Mouse (Mus musculus) lung, postnatal 4 days (tissue): ENCODE data around the gene Atf4.

Experiments
- DNase-seq, 2 experiments: peaks; one replicate each; pipeline ENCODE4 v3.0.0; 2021

The Atf4 gene

GRCm38 (mm10) chr15:80250586-80250985 lies 4.4 kb upstream of the Atf4 start:
- DNase-seq: no peak

DNA sequence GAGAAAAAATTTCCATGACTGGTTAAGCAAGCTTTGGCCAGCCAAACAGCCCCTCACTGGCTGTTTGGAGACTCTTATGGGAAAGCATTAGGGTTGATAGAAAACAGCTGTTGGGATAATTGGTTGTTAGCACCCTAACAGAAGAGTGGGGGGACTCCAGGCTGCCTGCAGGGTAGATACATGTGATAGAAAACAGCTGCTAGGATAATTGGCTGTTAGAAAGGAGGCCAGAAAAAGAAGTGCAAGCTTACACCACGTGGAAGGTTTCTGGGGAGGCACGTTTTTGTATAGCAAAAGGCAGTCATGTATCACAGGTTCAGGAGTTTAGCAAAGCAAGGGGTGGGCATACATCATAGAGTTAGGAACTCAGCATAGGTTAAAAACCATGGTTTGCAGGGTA lies 1.5 kb upstream of the Atf4 start:
- DNase-seq: no peak

DNA sequence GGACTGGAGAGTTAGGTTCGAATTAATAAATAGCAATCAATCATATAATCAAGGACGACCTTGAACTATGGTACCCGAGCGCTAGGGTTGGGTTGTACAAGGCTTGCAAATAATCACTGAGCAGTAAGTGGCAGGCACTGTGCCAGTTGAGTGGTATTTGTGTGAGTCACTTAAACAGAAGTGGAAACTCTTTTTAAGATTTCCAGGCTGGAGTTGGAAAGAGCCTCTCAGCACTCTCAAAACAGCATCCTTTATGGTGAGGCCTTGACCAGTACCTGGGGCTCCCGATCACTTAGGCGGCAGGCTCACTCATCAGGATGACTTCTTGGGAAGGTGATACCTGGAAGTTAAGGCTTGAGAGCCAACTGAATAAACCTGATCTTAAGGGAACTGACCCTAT lies 777 bp upstream of the Atf4 start:
- DNase-seq: peak; percentile 49 to 52

GRCm38 (mm10) chr15:80255646-80256121 lies 700 bp downstream of the Atf4 start:
- DNase-seq: peak; percentile 90 to 93

DNA sequence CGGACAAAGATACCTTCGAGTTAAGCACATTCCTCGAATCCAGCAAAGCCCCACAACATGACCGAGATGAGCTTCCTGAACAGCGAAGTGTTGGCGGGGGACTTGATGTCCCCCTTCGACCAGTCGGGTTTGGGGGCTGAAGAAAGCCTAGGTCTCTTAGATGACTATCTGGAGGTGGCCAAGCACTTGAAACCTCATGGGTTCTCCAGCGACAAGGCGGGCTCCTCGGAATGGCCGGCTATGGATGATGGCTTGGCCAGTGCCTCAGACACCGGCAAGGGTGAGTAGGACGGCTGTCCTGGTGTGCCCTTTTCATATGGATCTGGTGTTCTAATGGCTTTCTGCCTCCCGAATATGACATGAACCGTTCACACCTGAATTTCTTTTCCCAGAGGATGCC lies 1.3 kb downstream of the Atf4 start:
- no peak for DNase-seq

- DNase-seq: no peak
These were observed 1.9 kb downstream of the Atf4 start for GRCm38 (mm10) chr15:80256656-80257601.

GRCm38 (mm10) chr15:80257602-80258239 lies 2.7 kb downstream of the Atf4 start:
- no peak for DNase-seq

- no peak for DNase-seq
These were observed 3.5 kb downstream of the Atf4 start for GRCm38 (mm10) chr15:80258240-80259170.

DNA sequence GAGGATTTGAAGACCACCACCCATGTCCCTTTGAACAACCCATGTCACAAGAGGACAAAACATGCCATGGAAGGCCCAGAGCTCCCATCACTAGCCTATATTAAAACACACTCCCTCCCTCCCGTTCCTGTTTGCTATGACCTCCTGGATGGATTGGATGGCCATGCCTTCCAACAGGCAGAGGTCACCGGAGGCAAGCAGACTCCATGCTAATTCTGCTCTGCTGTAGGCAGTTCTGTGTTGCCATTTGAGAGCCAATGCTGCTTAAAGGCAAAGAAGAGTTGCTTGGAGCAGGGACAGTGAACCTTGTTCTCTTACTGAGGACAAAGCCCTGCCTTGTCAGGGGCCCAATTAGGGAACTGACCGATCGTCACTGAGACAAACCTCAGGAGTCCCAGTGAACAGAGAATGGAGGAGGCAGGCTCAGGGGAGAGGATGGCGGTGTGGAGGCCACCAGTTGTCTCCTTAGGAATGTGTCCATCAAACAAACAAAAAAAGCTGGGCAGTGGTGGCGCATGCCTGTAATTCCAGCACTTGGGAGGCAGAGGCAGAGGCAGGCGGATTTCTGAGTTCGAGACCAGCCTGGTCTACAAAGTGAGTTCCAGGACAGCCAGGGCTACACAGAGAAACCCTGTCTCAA lies 4.5 kb downstream of the Atf4 start:
- DNase-seq: no peak

GRCm38 (mm10) chr15:80260677-80261076 lies 5.7 kb downstream of the Atf4 start:
- peak; percentile 83 to 89 for DNase-seq

- no peak for DNase-seq
These were observed 6.1 kb downstream of the Atf4 start for GRCm38 (mm10) chr15:80261100-80261499.

DNA sequence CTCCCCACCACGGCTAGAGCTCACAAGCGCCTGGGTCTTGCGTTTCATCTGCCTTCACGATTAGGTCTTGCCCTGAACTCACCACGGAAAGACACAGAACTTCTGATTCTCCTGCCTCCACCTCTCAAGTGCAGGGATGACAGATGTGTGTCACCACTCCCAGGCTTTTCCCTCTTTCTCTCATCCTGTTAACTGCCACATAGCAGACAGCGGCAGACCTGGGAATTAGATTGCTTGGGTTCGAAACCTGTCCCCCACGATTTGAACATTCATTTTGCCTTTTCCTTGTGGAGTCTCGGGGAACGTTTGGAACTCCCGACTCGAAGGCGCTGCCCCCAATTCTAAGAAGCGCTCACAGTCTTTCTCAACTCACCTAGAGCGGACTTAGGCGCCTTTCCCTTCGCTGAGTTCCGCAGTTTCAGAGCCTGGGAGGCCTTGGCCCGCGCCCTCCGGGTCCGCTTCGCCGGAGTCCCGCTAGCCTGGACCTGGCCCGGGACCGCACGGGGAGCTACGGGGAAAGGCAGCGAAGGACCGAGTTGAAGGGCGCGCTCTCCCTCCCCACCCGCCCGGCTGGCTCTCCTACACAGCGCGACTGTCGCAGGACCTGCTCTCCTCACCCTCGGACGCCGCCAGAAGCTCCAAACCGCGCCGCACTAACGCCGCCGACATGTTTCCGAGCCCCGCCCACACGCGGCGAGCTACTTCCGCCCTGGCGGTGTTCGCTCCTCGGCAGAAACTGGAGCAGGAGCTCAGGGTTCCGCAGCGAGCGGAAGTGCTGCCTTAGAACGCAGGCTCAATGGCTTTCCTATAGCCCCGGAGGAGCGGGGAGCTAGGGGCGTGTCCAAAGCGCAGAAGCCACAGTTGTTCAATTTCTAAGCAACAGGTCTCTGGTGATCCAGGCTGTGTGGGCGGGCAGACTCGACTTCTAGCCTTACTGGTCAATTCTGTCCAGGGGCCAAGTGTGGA lies 8.9 kb downstream of the Atf4 start, which contains the start of gene Rps19bp1:
Rps19bp1 (minus strand) TSS at position 706 of the 966 bp plus-strand sequence.
- DNase-seq: peak; percentile 93 to 94

DNA sequence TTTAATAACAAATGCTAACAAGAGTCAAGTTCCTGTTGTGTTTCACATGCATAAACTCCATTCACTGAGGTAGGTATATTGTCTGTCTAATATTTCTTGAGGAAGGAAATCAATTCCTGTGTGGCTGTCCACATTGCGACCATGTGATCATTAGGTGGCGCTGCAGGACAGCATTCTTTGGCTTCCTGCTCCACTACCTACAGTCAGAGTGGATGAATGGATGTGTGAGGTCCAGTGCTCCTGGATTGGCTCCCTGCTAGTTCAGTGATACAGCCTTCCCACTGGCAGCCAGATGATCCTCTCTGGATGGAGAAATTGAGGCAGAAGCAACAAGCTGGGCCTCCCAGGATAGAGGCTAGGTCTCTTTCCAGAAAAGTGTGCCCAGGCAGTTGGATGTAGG lies 11.3 kb downstream of the Atf4 start:
- peak; percentile 64 to 80 for DNase-seq

DNA sequence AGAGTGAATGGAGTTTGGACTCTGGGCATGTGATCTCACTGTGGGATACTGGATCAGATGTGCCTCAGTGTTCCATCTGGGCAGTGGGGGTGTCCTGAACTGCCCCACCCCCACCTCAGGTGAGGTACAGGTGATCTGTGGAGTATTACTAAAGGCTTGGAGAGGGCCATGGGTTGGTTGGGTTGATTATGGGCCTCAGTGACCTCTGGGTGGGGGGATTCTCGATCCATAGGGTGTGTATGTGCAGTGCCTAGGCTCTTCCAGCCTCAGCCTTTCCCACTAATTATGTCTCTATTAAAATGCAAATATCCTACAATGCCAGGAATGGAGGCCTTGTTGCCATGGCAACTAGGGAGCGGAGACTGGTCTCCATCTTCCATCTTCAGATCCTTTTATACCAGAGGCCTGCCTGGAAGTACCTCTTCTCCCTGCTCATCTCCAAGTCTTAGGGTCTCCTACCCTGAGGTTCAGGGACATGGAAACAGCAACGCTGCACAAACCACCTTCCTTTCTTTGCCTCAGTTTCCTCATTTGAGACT lies 16.9 kb downstream of the Atf4 start:
- DNase-seq: no peak

GRCm38 (mm10) chr15:80277107-80277506 lies 22.1 kb downstream of the Atf4 start:
- no peak for DNase-seq

DNA sequence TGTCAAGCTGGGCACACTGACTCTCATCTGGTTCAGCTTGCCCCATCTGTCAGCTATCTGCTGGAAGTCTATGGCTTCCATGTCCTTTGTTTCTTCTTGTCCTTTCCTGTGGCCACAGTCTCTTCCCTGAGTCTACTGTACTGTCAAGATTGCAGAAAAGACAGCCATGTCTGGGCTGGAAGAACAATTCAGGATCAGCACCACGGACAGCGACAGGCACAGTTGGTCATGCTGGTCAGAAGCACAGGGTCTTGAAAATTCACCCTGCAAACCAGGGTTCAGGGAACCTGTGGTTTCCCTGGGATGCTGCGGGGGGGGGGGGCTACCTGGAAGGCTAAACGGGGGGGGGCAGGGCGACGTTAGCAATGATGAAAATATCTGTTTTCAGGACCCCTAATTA lies 22.6 kb downstream of the Atf4 start:
- peak; percentile 58 to 71 for DNase-seq

DNA sequence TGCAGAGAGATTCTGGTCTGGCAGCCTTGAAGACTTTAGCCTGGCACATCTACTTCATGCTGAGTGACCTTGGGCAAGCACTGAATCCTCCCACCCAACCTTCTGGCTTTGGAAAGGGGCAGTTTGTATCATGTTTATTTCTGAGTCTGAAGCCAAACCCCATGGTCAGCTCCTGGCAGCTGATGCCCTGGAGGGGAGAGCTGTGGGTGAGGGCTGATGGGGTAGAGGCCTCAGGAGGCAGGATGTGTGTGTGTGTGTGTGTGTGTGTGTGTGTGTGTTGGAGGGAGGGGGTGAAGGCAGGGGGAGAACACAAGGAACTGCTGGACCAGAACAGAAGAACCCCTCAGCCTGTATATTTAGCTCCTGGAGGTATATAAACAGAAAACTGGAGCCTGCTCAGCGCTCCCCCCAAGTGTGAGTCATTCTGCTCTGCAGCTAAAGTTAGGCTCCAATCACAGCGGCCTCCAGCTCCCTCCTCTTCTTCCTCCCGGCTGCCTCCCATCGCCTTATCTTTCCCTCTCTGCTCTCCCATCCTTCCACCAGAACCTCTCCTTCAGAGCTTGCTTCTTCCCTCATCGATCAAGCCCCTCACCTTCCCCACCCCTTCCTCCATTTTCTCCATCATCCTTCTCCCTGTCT lies 23.3 kb downstream of the Atf4 start:
- no peak for DNase-seq

DNA sequence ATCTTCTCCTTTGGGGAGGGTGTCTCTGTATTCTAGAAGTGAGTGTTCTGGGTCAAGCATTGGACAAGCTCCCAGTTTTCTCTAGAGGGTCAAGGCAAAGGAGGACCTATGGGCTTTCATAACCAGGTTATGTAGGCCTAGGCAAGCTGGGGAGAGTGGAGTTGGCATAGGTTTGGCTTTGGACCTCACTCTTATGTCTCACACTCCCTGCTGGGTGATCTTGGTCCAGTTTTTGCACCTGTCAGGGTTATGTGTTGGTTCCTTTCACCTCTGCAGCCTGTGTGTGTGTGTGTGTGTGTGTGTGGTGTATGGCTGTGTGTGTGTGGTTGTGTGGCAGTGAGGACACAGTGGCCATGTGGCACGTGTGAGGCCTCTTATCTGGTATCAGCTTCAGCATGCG lies 24.1 kb downstream of the Atf4 start:
- DNase-seq: no peak

DNA sequence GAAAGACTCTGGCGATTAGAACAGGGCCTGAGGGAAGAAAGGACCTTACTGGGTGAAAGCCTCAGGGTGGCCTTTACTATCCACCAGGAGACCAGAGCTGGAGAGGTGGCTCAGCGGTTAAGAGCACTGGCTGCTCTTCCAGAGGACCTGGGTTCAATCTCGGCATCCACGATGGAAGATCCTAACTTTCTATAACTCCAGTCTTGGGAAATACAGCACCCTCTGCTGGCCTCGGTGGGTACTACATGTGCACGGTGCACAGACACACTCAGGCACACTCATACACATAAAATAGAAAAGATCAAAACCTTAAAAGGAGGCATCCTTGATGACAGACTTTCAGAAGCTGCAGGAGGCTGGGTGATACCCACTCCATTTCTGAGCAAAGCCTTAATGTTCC lies 25.7 kb downstream of the Atf4 start:
- no peak for DNase-seq

DNA sequence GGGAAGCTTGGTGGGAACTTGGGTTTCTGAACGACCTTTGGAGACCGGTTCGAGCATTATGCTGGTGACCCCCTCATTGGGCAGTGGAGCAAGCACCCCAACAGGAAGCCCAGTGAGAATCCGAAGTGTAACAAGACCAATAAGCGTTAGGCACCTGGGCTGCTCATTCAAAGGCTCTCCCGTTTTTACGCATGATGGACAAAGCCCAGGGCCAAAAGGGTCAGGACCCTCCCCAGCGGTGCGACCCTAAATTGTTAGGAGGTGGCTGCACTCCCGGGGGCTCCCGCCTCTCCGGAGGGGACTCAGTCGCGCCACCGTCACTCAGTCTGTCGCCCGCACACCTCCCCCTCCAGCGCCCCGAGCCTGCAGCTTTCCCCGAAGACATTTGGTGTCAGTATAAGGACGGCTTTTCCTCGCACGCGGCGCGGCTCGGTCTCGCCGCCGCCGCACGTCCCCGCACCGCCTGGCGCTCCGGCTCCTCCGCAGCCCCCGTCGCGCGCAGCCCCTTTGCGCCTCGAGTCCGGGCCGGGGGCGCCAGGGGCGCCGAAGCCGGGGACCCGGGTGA lies 31.9 kb downstream of the Atf4 start, which contains the start of gene Cacna1i:
Cacna1i (plus strand) TSS at position 388 of the 565 bp plus-strand sequence.
- no peak for DNase-seq
